Mouse (Mus musculus) lung, postnatal 4 days (tissue): Measurements from ENCODE around the gene Nr4a1.

Experiments used
- DNase-seq, 2 experiments: peaks; one replicate each; pipeline ENCODE4 v3.0.0; 2021

The Nr4a1 gene

GRCm38 (mm10) chr15:101253886-101254795 lies at the start of gene Nr4a1:
TSS of gene Nr4a1 (plus strand) at chr15:101254269.
- DNase-seq = peak; percentile 88 to 90

DNA sequence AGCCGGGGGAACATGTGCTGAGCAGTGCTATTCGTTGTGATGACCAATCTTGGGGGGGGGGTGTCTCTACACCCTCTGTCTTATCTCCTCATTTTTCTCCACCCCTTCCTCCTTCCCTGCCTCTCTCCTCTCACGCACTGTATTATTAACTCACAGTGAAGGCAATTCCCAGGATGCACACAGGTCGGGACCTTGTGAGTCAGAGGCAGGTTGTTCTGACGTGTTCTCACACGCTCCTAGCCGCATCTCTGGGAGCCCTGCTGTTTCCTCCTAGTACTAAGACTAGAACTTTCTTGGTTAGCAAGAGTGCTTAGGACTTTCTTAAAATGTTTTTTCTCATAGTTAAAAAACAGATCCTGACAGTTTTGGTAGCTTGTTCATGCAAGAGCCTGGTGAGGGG lies 49.3 kb upstream of the Nr4a1 start:
- DNase-seq = no peak

GRCm38 (mm10) chr15:101210228-101210627 lies 43.8 kb upstream of the Nr4a1 start:
- peak in 1 of 2 experiments; percentile 65 for DNase-seq

GRCm38 (mm10) chr15:101210998-101211613 lies 43.0 kb upstream of the Nr4a1 start:
- DNase-seq = no peak

DNA sequence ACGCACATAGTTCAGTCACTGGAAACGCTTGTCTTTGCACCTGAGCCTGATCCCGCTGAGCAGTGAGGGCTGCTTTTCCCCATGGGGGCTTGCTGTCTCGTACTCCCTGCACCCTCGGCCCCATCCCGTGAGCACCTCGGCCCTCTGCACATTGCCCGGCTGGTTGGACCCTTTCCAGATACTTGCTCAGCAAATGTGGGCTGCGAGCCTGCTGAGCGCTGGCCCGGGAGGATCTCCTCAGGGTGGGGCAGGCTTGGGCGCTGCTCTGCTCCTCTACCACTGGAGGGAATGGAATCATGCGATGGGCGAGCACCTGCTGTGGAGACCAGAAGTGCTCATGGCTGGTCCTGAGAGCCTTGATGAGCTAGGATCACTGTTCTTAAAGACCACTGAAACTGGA lies 41.6 kb upstream of the Nr4a1 start:
- peak in 1 of 2 experiments; percentile 46 for DNase-seq

- no peak for DNase-seq
Observed at GRCm38 (mm10) chr15:101215136-101215535, 38.9 kb upstream of the Nr4a1 start.

- no peak for DNase-seq
Observed at GRCm38 (mm10) chr15:101216036-101216435, 38.0 kb upstream of the Nr4a1 start.

GRCm38 (mm10) chr15:101220905-101221297 lies 33.2 kb upstream of the Nr4a1 start:
- DNase-seq = peak in 1 of 2 experiments; percentile 76

DNA sequence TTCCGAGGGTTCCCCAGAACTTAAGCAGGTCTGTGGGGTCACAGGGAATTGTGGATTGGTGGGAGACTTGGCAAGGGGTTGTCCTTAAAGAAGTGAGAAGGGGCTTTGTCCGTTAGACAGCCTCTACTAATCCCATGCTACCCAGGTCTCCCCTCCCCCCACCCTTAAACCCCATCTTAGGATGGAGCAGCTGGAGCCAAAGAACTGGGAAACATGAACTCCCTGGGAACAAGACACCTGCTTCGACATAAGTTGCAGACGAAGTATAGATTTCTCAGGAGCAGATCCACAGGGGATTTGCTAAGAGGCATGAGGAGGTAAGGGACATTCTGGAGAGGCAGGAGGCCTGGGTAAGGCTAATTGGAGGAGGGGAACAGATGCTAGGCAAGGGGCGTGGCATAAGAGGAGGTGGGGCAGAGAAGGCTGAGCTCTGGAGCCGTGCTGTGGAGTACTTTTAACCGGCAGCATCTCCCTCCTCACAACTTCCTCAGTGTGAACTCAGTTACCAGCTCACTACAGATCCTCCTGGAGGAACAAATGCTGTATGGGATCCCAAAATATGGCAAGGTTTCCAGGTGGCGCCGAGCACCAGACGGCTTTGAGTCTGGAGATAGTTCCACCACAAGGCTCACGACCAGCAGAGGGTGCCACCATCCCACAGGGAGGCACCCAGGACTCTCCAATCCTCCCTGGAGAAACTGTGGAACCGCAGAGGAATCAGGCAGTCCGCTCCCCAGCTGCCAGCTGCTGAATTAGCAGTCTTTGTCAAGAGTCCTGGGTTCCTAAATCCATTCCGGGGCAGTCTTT lies 32.6 kb upstream of the Nr4a1 start:
- DNase-seq = peak; percentile 91 to 93

DNA sequence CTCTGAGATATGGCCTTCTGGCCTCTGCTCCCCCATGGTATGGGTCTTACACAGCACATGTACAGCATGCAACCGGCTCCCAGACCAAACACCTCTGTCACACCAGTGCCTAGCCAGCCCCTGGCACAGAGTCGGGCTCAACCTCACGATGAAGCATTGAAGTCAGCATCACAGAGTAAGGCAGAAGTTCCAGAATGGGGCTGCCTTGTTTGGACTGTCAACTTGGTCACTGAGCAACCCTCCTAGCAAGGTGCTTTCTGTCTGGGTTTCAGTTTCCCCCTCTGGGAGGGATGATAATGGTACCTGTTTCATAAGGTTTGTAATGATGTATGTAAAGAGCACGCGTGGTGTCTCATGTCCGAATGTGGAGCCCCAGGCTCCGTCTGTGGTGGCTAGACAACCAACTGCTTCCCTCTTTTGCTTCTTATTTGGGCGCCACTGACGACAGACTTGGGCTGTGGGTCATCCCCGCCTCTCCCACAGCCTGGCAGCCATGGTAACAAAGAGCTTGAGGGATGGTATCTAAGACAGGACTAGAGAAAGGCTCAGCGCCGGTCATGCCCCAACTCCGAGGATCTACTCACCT lies 31.1 kb upstream of the Nr4a1 start:
- no peak for DNase-seq

GRCm38 (mm10) chr15:101223596-101223995 lies 30.5 kb upstream of the Nr4a1 start:
- no peak for DNase-seq

DNA sequence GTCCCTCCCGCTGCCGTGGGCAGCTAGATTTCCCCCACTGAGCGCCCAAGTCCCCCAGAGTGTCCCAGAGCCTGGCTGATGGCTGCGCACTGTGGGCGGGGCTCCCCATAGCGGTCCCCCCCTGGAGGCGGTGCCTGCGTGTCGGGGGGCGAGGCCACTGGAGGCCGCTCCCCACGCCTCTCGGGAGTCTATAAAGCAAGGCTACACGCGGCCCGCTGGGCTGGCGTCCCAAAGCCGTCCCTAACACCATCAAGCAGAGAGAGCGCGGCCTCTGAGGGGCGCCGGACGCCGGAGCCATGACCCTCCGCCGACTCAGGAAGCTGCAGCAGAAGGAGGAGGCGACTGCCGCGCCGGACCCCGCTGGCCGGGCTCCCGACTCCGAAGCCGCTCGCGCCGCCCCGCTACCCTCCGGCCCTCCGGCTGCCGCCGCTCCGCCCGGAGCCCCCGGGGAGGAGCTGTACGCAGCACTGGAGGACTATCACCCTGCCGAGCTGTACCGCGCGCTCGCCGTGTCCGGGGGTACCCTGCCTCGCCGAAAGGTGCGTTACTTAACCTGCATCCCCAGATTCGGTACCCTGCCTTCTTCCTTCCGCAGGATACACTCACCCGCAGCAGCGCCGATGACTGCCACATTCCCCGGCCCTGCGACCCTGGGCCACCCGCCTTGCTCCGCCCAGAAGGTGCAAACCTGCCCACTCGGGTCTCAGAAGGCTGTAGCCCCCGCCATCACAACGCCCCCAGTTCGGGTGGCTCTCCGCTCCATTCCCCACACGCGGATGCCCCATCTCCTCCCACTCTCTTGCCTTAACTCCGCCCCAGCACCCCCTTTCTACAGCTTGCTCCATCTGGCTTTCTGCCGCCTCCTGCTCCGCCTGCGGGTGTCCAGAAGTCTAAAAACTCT lies 29.8 kb upstream of the Nr4a1 start, which contains the start of gene Grasp:
Gene Grasp, plus strand, starts transcription at position 183 of the 901 bp plus-strand sequence.
- DNase-seq = peak; percentile 95 to 96

GRCm38 (mm10) chr15:101224977-101225376 lies 29.1 kb upstream of the Nr4a1 start:
- peak; percentile 57 to 62 for DNase-seq

DNA sequence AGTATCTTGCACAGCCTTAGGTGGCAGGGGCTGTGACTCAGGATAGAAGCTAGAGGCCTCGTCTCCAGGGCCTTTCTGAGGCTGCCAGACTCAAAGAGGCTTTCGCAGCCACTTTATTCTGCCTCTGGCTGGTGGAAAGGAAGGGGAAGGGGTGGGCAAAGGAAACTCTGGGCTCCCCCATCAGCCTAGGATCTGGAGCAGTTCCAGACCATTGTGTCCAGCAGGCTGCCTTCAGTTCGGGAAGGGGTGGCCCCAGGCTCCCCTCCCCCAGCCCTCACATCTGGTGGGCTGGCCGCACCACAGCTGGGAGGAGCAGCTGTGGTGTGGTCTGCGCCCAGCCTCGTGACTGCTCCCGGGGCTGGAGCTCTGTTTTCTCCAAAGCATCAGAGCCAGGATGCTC lies 26.1 kb upstream of the Nr4a1 start:
- peak; percentile 85 to 94 for DNase-seq

GRCm38 (mm10) chr15:101228866-101229590 lies 25.0 kb upstream of the Nr4a1 start:
- peak in 1 of 2 experiments; percentile 45 for DNase-seq

DNA sequence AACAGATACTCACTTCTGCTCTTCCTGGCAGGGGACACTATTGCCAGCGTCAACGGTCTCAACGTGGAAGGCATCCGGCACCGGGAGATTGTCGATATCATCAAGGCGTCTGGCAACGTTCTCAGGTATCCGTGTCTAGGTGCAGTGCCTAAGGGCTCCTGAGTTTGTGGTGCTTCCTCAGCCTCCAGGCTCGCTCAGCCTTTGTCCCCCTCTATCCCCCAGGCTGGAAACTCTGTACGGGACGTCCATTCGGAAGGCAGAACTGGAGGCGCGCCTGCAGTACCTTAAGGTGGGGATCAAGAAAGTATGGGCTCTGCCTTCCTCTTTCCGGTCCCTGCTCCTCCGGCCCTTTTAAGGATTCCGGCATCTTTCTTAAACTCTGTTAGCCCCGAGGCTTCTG lies 23.6 kb upstream of the Nr4a1 start:
- DNase-seq = no peak

- DNase-seq = peak in 1 of 2 experiments; percentile 64
Observed at GRCm38 (mm10) chr15:101230995-101231647, 22.9 kb upstream of the Nr4a1 start.

DNA sequence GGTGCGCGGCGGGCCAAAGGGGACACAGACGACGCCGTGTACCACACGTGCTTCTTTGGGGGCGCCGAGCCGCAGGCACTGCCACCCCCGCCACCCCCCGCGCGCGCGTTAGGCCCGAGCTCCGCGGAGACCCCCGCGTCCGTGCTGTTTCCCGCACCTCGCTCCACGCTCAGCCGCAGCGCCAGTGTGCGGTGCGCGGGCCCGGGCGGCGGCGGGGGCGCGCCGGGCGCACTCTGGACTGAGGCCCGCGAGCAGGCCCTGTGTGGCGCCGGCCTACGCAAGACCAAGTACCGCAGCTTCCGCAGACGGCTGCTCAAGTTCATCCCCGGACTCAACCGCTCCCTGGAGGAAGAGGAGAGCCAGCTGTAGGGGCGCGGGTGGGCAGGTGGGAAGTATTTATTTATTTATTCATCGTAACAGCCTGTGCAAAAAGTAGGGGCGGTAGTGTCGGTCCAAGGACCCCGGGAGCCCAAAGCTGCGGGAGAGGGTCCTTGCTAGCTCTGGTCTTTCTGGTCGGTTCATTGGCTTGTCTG lies 22.4 kb upstream of the Nr4a1 start:
- DNase-seq = no peak

DNA sequence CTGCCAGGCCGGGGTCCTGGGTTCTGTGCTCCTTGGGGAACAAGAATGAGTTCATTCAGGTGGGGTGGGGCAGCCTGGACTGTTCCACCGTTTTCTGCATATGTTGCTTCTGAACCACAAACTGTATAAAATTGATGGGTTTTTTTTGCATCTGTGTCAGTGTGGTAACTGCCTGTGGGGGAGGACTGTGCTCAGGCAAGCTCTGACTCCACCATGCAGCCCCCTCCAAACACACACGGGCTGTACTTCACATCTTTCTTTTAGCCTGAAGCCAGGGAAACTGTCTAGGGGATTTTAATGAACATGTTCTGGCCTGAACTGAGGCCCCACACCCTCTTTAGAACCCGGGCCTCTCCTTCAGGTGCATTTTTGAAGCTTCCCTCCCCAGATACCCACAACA lies 21.5 kb upstream of the Nr4a1 start:
- no peak for DNase-seq

DNA sequence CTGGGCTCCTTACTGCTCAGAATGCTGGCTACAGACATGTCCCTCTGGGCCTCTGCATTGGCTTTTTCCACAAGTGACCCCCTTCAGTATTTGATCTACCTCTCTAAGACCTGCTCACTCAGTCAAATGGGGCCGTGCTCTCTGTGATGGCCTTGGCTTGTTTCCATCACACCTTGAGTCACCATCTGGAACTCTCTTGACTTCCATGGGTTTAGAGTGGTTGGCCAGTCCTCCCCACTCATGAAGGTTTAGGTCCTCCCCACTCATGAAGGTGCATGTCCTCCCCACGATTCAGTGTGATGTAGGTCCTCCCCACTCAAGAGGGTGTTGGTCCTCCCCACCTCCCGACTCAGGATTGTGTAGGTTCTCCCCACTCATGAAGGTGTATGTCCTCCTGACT lies 20.9 kb upstream of the Nr4a1 start:
- peak; percentile 54 to 69 for DNase-seq
